Mouse (Mus musculus) limb, embryonic 10.5 days (tissue): ENCODE measurements at regions not wholly inside any gene's neighbourhood (a gene's known extent, or its start where the extent isn't known, plus 50 kb on each side); places are given as distances from the start of the nearest gene placed in this dataset.

Experiments
- DNase-seq: peaks from one replicate; pipeline ENCODE4 v3.0.0-alpha.2; 2017; ENCODE audit warnings: low spot score
- H3K27ac ChIP-seq: fragments of 300-500 bp; sonication (generic); 2 replicates; pipeline ENCODE4 v1.5.1; 2016; ENCODE audit warnings: mild to moderate bottlenecking
- H3K27me3 ChIP-seq: fragments of 300-500 bp; sonication (generic); 2 replicates; pipeline ENCODE4 v1.6.1; 2016; ENCODE audit warnings: low read depth, mild to moderate bottlenecking; ENCODE audit not compliant: poor library complexity, severe bottlenecking
- H3K36me3 ChIP-seq: fragments of 300-500 bp; sonication (generic); 2 replicates; pipeline ENCODE4 v1.6.1; 2016; ENCODE audit warnings: mild to moderate bottlenecking, moderate library complexity
- H3K4me1 ChIP-seq: fragments of 300-500 bp; sonication (generic); 2 replicates; pipeline ENCODE4 v1.6.1; 2016
- H3K4me3 ChIP-seq: fragments of 300-500 bp; sonication (generic); 2 replicates; pipeline ENCODE4 v1.5.1; 2016; ENCODE audit warnings: mild to moderate bottlenecking, moderate library complexity
- H3K9me3 ChIP-seq: fragments of 300-500 bp; sonication (generic); replicated peaks from 2 replicates; pipeline ENCODE4 v1.6.1; 2016; ENCODE audit warnings: mild to moderate bottlenecking
- WGBS: fragments of 180-500 bp; shearing (Covaris S2); methylation state at CpG from one replicate; pipeline ENCODE4 v1.1.7; 2016; 5-methylcytosine and 5-hydroxymethylcytosine counted together

GRCm38 (mm10) chr7:117174811-117175422 is 205.9 kb upstream of the Xylt1 start:
- 86% methylated on average over 8 of the region's 8 CpGs for WGBS
- Histone ChIP-seq H3K9me3 (no peaks in the 10 kb centered on the region), H3K27ac (no peak overlapping the region), H3K4me1 (no peaks in the 10 kb centered on the region), H3K36me3 (no peaks in the 10 kb centered on the region), H3K4me3 (no peak overlapping the region), H3K27me3 (no peaks in the 10 kb centered on the region)
- no peak for DNase-seq

- no peak overlapping the region for H3K4me3 ChIP-seq
- no peaks in the 10 kb centered on the region for H3K4me1 ChIP-seq
- 57% methylated on average over 1 of the region's 1 CpGs for WGBS
- no peaks in the 10 kb centered on the region for H3K36me3 ChIP-seq
- H3K9me3 ChIP-seq: no peaks in the 10 kb centered on the region
- DNase-seq: no peak
- H3K27me3 ChIP-seq: no peaks in the 10 kb centered on the region
- H3K27ac ChIP-seq: no peak overlapping the region
These were observed 196.8 kb upstream of the Xylt1 start for GRCm38 (mm10) chr7:117184011-117184410.

DNA sequence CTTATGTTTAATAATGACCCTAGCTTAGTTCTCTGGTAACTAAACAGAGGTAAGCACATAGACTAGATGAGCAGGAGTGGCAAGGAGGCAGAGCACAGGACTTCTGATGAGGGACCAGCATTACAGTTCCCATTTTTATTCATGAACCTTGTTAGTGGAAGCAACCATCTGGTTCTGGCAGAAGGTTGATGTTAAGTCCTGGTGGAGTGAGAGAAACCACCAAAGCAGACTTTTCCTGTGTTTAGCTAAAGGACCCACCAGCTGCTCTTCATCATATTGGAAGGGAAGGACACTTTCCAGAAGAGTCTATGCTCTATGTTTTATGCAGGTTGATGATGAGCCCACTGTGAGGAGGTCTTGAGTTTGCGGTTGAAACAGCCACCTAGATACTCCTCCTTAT is 194.9 kb upstream of the Xylt1 start:
- H3K27me3 ChIP-seq: no peaks in the 10 kb centered on the region
- no peak overlapping the region for H3K4me3 ChIP-seq
- 97% methylated on average over 1 of the region's 1 CpGs for WGBS
- H3K4me1 ChIP-seq: no peaks in the 10 kb centered on the region
- no peak for DNase-seq
- no peaks in the 10 kb centered on the region for H3K36me3 ChIP-seq
- H3K9me3 ChIP-seq: no peaks in the 10 kb centered on the region
- H3K27ac ChIP-seq: no peak overlapping the region

- WGBS: 84% methylated on average over 3 of the region's 3 CpGs
These were observed 184.2 kb upstream of the Xylt1 start for GRCm38 (mm10) chr7:117196611-117197010.

DNA sequence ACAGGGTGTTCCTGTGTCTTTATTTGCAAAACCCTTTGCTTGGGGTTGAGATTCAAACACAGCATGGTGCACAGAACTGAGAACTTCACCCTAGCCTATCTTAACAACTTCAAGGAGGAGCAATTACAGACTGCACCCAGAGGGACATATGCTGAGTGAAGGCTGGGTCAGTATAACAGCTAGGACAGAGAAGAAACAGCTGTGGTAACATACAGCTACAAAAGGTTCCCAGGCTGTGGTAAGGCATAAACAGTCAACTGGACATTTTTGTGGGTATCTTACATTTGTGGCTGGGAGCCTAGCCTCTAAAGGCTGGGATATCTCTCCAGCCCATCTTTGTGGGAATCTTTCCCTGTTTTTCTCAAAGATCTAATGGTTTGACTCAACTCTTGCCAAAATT is 154.5 kb upstream of the Xylt1 start:
- Histone ChIP-seq H3K4me3 (no peak overlapping the region), H3K36me3 (no peaks in the 10 kb centered on the region), H3K9me3 (no peaks in the 10 kb centered on the region), H3K27ac (no peak overlapping the region), H3K4me1 (no peaks in the 10 kb centered on the region), H3K27me3 (no peaks in the 10 kb centered on the region)
- DNase-seq: no peak

More at GRCm38 (mm10) chr7:117196611-117197010, 184.2 kb upstream of the Xylt1 start:
- Histone ChIP-seq H3K4me3 (no peak overlapping the region), H3K9me3 (no peaks in the 10 kb centered on the region), H3K27ac (no peak overlapping the region), H3K27me3 (no peaks in the 10 kb centered on the region), H3K4me1 (peaks cover 15% of the 10 kb centered on the region; the same call in 1 of the 2 replicates), H3K36me3 (no peaks in the 10 kb centered on the region)
- no peak for DNase-seq

DNA sequence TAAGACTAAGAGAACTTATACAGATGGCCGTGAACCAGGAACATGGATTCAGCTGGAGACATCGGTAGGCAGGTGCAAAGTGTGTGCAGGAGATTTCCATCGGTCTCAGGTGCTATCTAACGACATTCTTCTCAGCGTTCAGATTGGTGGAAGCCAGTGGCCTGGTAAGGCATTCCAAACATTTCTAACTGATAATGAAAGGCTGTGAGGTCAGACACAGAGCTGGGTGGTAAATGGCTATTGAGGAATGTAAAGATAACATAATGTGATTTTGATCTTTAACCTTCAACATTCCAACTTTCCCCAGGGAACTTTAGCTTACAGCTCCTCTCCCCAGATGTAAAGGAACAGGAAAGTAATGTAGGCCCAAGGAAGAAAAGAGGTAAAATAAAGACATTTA is 151.2 kb upstream of the Xylt1 start:
- whole genome bisulfite sequencing: 68% methylated on average over 5 of the region's 5 CpGs
- Histone ChIP-seq H3K4me3 (no peak overlapping the region), H3K27me3 (no peaks in the 10 kb centered on the region), H3K4me1 (no peaks in the 10 kb centered on the region), H3K27ac (no peak overlapping the region), H3K9me3 (no peaks in the 10 kb centered on the region), H3K36me3 (no peaks in the 10 kb centered on the region)
- no peak for DNase-seq

- WGBS: 81% methylated on average over 9 of the region's 9 CpGs
- H3K9me3 ChIP-seq: no peaks in the 10 kb centered on the region
- H3K4me1 ChIP-seq: peaks cover 37% of the 10 kb centered on the region
- H3K4me3 ChIP-seq: no peak overlapping the region
- H3K27ac ChIP-seq: 0 out of 2 replicates have a peak overlapping the region, but pooled peaks have one; percentile 42
- no peaks in the 10 kb centered on the region for H3K27me3 ChIP-seq
- no peak for DNase-seq
- no peaks in the 10 kb centered on the region for H3K36me3 ChIP-seq
These were observed 124.0 kb upstream of the Xylt1 start for GRCm38 (mm10) chr7:117256819-117257218.

DNA sequence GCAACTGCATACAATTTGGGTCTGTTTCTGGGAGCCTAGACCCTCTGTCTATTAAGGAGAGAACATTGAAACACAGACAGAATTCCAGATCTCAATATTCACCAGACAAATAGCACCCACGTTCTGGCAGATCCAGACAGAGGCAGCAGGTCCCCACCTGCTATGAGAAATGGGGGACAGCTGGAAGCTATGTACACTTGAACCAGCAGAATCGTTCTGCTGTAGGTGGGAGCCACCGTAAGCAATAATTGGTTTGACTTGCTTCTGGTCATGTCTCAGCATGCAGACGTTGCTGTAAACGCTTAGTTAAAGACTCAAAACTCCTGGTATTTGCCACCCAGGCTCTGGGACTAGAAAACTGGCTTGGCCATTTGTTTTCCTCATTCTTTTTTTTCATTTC is 122.2 kb upstream of the Xylt1 start:
- WGBS: 56% methylated on average over 5 of the region's 5 CpGs
- Histone ChIP-seq H3K4me1 (peaks cover 54% of the 10 kb centered on the region), H3K36me3 (no peaks in the 10 kb centered on the region), H3K27ac (peak overlapping the region; percentile 76), H3K9me3 (no peaks in the 10 kb centered on the region), H3K27me3 (no peaks in the 10 kb centered on the region), H3K4me3 (no peak overlapping the region)
- DNase-seq: no peak

- Histone ChIP-seq H3K27me3 (no peaks in the 10 kb centered on the region), H3K4me3 (no peak overlapping the region), H3K36me3 (no peaks in the 10 kb centered on the region), H3K4me1 (peaks cover 54% of the 10 kb centered on the region), H3K27ac (peak overlapping the region; percentile 76), H3K9me3 (no peaks in the 10 kb centered on the region)
- 50% methylated on average over 5 of the region's 5 CpGs for WGBS
- DNase-seq: no peak
These were observed 121.6 kb upstream of the Xylt1 start for GRCm38 (mm10) chr7:117259151-117259550.

- Histone ChIP-seq H3K4me3 (no peak overlapping the region), H3K9me3 (no peaks in the 10 kb centered on the region), H3K27ac (peak overlapping the region; percentile 65), H3K36me3 (no peaks in the 10 kb centered on the region), H3K27me3 (no peaks in the 10 kb centered on the region), H3K4me1 (peaks cover 54% of the 10 kb centered on the region)
- no peak for DNase-seq
- WGBS: 72% methylated on average over 6 of the region's 6 CpGs
These were observed 121.0 kb upstream of the Xylt1 start for GRCm38 (mm10) chr7:117259674-117260294.

DNA sequence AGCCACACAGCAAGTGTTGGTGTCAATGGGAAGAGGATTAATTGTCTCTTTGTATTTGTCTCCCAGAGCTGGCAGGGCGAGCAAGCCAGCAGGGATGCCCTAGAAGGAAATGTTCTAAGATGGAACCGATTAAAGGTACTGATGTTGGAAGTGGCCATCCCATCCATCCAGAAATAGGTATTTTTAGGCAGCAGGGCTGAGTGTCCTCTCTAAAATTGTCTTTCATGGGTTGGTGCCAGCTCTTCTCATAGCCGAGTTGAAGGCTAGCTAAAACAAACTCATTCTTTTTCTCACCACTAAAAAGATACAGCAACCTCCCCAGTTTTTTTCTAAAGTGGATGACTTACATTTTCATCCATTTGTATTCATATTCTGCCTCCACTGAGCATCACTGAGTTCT is 120.2 kb upstream of the Xylt1 start:
- DNase-seq: no peak
- Histone ChIP-seq H3K36me3 (no peaks in the 10 kb centered on the region), H3K4me1 (peaks cover 54% of the 10 kb centered on the region), H3K27ac (peak overlapping the region; percentile 65), H3K27me3 (no peaks in the 10 kb centered on the region), H3K4me3 (no peak overlapping the region), H3K9me3 (no peaks in the 10 kb centered on the region)
- 82% methylated on average over 3 of the region's 3 CpGs for WGBS

DNA sequence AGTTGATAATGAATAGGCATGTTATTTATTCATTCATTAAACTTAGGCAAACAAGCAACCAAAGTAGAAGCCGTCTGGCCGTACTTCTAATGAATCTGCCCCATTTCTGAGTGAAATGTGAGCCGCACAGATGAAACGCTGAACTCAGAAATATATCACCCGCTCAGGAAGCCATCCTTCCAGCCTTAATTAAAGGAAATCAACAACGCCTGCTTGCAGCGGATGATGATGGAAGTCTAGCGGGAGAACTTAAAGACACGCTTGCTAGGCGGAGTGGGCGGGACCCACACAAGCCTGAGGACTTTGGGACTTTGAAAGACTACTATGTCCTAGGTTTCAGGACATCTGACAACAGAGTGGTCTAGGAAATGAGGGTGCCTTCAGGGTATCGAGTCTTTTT is 117.7 kb upstream of the Xylt1 start:
- Histone ChIP-seq H3K4me3 (no peak overlapping the region), H3K9me3 (no peaks in the 10 kb centered on the region), H3K27ac (no peak overlapping the region), H3K4me1 (peaks cover 51% of the 10 kb centered on the region), H3K27me3 (no peaks in the 10 kb centered on the region), H3K36me3 (no peaks in the 10 kb centered on the region)
- 62% methylated on average over 12 of the region's 12 CpGs for WGBS
- DNase-seq: no peak

DNA sequence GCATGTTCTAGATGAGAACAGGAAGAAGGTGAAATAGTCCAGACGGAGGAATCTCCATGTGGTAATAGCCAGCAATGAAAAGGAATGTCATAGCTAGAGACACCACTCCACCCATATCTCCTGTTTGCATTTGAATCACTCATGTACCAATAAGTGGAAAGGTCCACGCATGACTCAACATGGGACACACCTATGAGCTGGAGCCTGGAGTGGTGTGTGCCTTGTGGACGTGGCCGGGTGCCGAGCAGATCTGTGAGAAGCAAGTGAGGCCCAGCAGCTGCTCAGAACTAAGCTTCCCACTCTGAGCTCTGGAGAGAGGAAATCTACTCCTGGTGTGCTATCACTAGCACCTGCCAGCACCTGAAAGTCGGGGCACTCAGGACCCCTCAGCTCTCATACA is 116.4 kb upstream of the Xylt1 start:
- Histone ChIP-seq H3K9me3 (no peaks in the 10 kb centered on the region), H3K4me1 (peaks cover 40% of the 10 kb centered on the region), H3K27me3 (no peaks in the 10 kb centered on the region), H3K4me3 (no peak overlapping the region), H3K36me3 (no peaks in the 10 kb centered on the region), H3K27ac (no peak overlapping the region)
- 91% methylated on average over 6 of the region's 6 CpGs for WGBS
- no peak for DNase-seq

- Histone ChIP-seq H3K27ac (no peak overlapping the region), H3K36me3 (no peaks in the 10 kb centered on the region), H3K4me3 (no peak overlapping the region), H3K9me3 (no peaks in the 10 kb centered on the region), H3K27me3 (no peaks in the 10 kb centered on the region), H3K4me1 (peaks cover 14% of the 10 kb centered on the region)
- DNase-seq: no peak
- 90% methylated on average over 7 of the region's 7 CpGs for WGBS
These were observed 112.7 kb upstream of the Xylt1 start for GRCm38 (mm10) chr7:117268096-117268495.
